Mouse (Mus musculus): Measurements from ENCODE around the gene Fkbp5.

The Fkbp5 gene

GRCm38 (mm10) chr17:28524009-28524695 is 6.8 kb upstream of the Fkbp5 start:
- no peak for DNase-seq (ENCODE audit: low read depth in 1 of 2, low spot score in 2 of 2)

GRCm38 (mm10) chr17:28523355-28524008 is 6.2 kb upstream of the Fkbp5 start:
- no peak for DNase-seq (ENCODE audit: low read depth in 1 of 2, low spot score in 2 of 2)

GRCm38 (mm10) chr17:28522623-28523354 is 5.5 kb upstream of the Fkbp5 start:
- peak; percentile 54 to 77 for DNase-seq (ENCODE audit: low read depth in 1 of 2, low spot score in 2 of 2)

GRCm38 (mm10) chr17:28521920-28522319 is 4.6 kb upstream of the Fkbp5 start:
- no peak for DNase-seq (ENCODE audit: low read depth in 1 of 2, low spot score in 2 of 2)

GRCm38 (mm10) chr17:28521071-28521726 is 3.9 kb upstream of the Fkbp5 start:
- no peak for DNase-seq (ENCODE audit: low read depth in 1 of 2, low spot score in 2 of 2)

GRCm38 (mm10) chr17:28520561-28520960 is 3.2 kb upstream of the Fkbp5 start:
- DNase-seq (ENCODE audit: low read depth in 1 of 2, low spot score in 2 of 2), result no peak

- no peak for DNase-seq (ENCODE audit: low read depth in 1 of 2, low spot score in 2 of 2)
These were observed 2.5 kb upstream of the Fkbp5 start for GRCm38 (mm10) chr17:28519827-28520226.

- no peak for DNase-seq (ENCODE audit: low read depth in 1 of 2, low spot score in 2 of 2)
These were observed 1.3 kb upstream of the Fkbp5 start for GRCm38 (mm10) chr17:28518615-28519071.

- DNase-seq (ENCODE audit: low read depth in 1 of 2, low spot score in 2 of 2), result peak; percentile 27 to 42
These were observed 758 bp upstream of the Fkbp5 start for GRCm38 (mm10) chr17:28517956-28518614.

GRCm38 (mm10) chr17:28516881-28517280 is 446 bp downstream of the Fkbp5 start:
- no peak for DNase-seq (ENCODE audit: low read depth in 1 of 2, low spot score in 2 of 2)

GRCm38 (mm10) chr17:28515431-28516341 is 1.6 kb downstream of the Fkbp5 start:
- DNase-seq (ENCODE audit: low read depth in 1 of 2, low spot score in 2 of 2), result peak in 1 of 2 experiments; percentile 27

- DNase-seq (ENCODE audit: low read depth in 1 of 2, low spot score in 2 of 2), result no peak
These were observed 2.8 kb downstream of the Fkbp5 start for GRCm38 (mm10) chr17:28514555-28514954.

GRCm38 (mm10) chr17:28513844-28514243 is 3.5 kb downstream of the Fkbp5 start:
- DNase-seq (ENCODE audit: low read depth in 1 of 2, low spot score in 2 of 2), result peak in 1 of 2 experiments; percentile 13

GRCm38 (mm10) chr17:28513337-28513736 is 4.0 kb downstream of the Fkbp5 start:
- DNase-seq (ENCODE audit: low read depth in 1 of 2, low spot score in 2 of 2), result no peak

- DNase-seq (ENCODE audit: low read depth in 1 of 2, low spot score in 2 of 2), result no peak
These were observed 4.6 kb downstream of the Fkbp5 start for GRCm38 (mm10) chr17:28512696-28513095.

GRCm38 (mm10) chr17:28511616-28512541 is 5.4 kb downstream of the Fkbp5 start:
- DNase-seq (ENCODE audit: low read depth in 1 of 2, low spot score in 2 of 2), result no peak

GRCm38 (mm10) chr17:28510445-28511342 is 6.6 kb downstream of the Fkbp5 start:
- DNase-seq (ENCODE audit: low read depth in 1 of 2, low spot score in 2 of 2), result peak in 1 of 2 experiments; percentile 31

- no peak for DNase-seq (ENCODE audit: low read depth in 1 of 2, low spot score in 2 of 2)
These were observed 9.8 kb downstream of the Fkbp5 start for GRCm38 (mm10) chr17:28507496-28507895.

Measured in monocyte, adult 2 months (primary cell).